Mouse (Mus musculus): Measurements from ENCODE around the gene Spz1. TPM values are rescaled to one million over a fixed set of nuclear protein-coding genes. Genes with fewer than 3 reads are reported as not detected.

Gene Spz1
- polyA plus RNA-seq, 1 experiment from 2014 or later = not detected

DNA sequence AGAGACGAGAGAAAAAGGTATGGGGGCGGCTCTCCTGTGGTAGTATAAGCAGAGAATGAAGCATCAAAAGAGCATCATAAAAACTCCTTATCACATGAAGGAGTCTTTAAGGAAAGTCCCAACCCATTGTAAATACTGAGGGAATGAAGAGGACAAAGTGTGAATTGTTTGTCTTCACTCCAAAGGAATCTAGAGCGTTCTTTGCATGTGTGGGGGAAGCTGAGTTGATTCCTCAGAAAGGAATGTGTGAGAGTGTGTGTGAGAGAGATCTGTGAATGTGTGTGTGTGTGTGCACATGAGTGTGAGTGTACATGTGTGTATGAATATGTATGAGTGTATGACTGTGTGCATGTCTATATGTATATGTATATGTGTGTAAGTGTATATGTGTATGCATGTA is 12.7 kb upstream of the Spz1 start:
- peak; percentile 22; the same call in 1 of the 2 replicates for ATAC-seq (ENCODE audit: low read depth)
- Histone ChIP-seq H3K4me3 (ENCODE audit: low read depth, low read length) (no peak overlapping the region), H3K4me2 (ENCODE audit: low read depth, low read length) (no peak overlapping the region), H3K9me3 (ENCODE audit: control insufficient read depth, low read length) (no peaks in the 10 kb centered on the region), H3K4me1 (ENCODE audit: control insufficient read depth, insufficient read depth, low read length) (peaks cover 11% of the 10 kb centered on the region), H3K27me3 (ENCODE audit: control insufficient read depth, insufficient read depth, low read length) (no peaks in the 10 kb centered on the region), H3K27ac (ENCODE audit: low read depth, low read length) (no peak overlapping the region), H3K36me3 (ENCODE audit: control insufficient read depth, insufficient read depth, low read length) (no peaks in the 10 kb centered on the region), H3K9ac (replicated peaks; ENCODE audit: low read depth, low read length) (no peak overlapping the region)
- 49% methylated on average over 3 of the region's 3 CpGs for WGBS

GRCm38 (mm10) chr13:92584094-92584717 is 8.2 kb upstream of the Spz1 start:
- no peak overlapping the region for H3K4me3 ChIP-seq (ENCODE audit: low read depth, low read length)
- H3K9ac ChIP-seq (replicated peaks; ENCODE audit: low read depth, low read length) = no peak overlapping the region
- no peak for ATAC-seq (ENCODE audit: low read depth)
- no peaks in the 10 kb centered on the region for H3K27me3 ChIP-seq (ENCODE audit: control insufficient read depth, insufficient read depth, low read length)
- no peak overlapping the region for H3K4me2 ChIP-seq (ENCODE audit: low read depth, low read length)
- H3K36me3 ChIP-seq (ENCODE audit: control insufficient read depth, insufficient read depth, low read length) = no peaks in the 10 kb centered on the region
- H3K27ac ChIP-seq (ENCODE audit: low read depth, low read length) = no peak overlapping the region
- no peaks in the 10 kb centered on the region for H3K9me3 ChIP-seq (ENCODE audit: control insufficient read depth, low read length)
- WGBS = 67% methylated on average over 8 of the region's 8 CpGs
- no peaks in the 10 kb centered on the region for H3K4me1 ChIP-seq (ENCODE audit: control insufficient read depth, insufficient read depth, low read length)

DNA sequence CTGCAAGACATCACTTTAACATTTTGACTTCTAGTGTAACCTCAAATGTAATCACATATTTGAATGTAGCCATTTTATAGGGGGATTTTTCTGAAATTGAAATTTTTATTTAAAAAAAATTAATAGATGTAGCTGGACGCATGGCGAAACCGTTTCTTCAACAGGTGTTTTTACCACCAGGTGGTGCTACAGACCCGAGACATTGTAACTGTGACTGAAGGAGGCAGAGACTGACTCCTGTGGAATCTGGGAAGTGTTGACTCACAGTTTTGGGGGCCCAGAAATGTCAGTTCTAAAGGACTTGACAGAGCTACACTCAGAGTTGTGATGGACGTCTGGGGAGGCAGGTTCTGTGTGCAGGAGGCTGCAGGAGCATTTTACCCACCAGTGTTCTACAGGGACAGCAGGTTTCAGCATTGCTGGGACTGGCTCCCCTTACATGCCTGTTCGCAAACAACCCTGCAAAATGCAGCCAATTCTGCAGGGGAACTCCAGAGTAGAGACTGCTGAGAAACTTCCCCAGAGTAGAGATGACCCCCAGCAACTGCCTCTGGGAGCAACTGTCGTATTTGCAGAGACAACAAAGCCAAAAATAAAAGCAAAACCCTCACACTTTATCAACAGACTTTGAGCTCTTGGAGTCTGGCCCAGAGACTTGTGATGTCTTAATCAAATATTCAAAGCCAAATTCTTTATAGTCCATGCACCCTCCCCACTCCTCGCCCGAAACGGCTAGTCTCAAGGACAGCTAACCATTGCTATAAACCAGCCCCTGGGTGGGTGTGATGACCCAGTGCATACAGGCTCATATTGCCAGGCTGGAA is 4.5 kb upstream of the Spz1 start:
- Histone ChIP-seq H3K27ac (ENCODE audit: low read depth, low read length) (no peak overlapping the region), H3K9ac (replicated peaks; ENCODE audit: low read depth, low read length) (no peak overlapping the region), H3K36me3 (ENCODE audit: control insufficient read depth, insufficient read depth, low read length) (no peaks in the 10 kb centered on the region), H3K4me1 (ENCODE audit: control insufficient read depth, insufficient read depth, low read length) (no peaks in the 10 kb centered on the region), H3K27me3 (ENCODE audit: control insufficient read depth, insufficient read depth, low read length) (no peaks in the 10 kb centered on the region), H3K4me2 (ENCODE audit: low read depth, low read length) (no peak overlapping the region), H3K4me3 (ENCODE audit: low read depth, low read length) (no peak overlapping the region), H3K9me3 (ENCODE audit: control insufficient read depth, low read length) (no peaks in the 10 kb centered on the region)
- peak; percentile 49; the same call in 1 of the 2 replicates for ATAC-seq (ENCODE audit: low read depth)
- 37% methylated on average over 10 of the region's 10 CpGs for WGBS

GRCm38 (mm10) chr13:92578210-92578609 is 2.2 kb upstream of the Spz1 start:
- H3K27ac ChIP-seq (ENCODE audit: low read depth, low read length) = no peak overlapping the region
- H3K4me3 ChIP-seq (ENCODE audit: low read depth, low read length) = no peak overlapping the region
- no peaks in the 10 kb centered on the region for H3K4me1 ChIP-seq (ENCODE audit: control insufficient read depth, insufficient read depth, low read length)
- no peaks in the 10 kb centered on the region for H3K36me3 ChIP-seq (ENCODE audit: control insufficient read depth, insufficient read depth, low read length)
- H3K9me3 ChIP-seq (ENCODE audit: control insufficient read depth, low read length) = no peaks in the 10 kb centered on the region
- no peak for ATAC-seq (ENCODE audit: low read depth)
- H3K27me3 ChIP-seq (ENCODE audit: control insufficient read depth, insufficient read depth, low read length) = no peaks in the 10 kb centered on the region
- no peak overlapping the region for H3K9ac ChIP-seq (replicated peaks; ENCODE audit: low read depth, low read length)
- H3K4me2 ChIP-seq (ENCODE audit: low read depth, low read length) = no peak overlapping the region
- WGBS = 74% methylated on average over 4 of the region's 4 CpGs

- H3K9ac ChIP-seq (replicated peaks; ENCODE audit: low read depth, low read length) = no peak overlapping the region
- no peak overlapping the region for H3K4me3 ChIP-seq (ENCODE audit: low read depth, low read length)
- no peaks in the 10 kb centered on the region for H3K4me1 ChIP-seq (ENCODE audit: control insufficient read depth, insufficient read depth, low read length)
- no peak overlapping the region for H3K27ac ChIP-seq (ENCODE audit: low read depth, low read length)
- no peaks in the 10 kb centered on the region for H3K9me3 ChIP-seq (ENCODE audit: control insufficient read depth, low read length)
- WGBS = 49% methylated on average over 6 of the region's 6 CpGs
- H3K36me3 ChIP-seq (ENCODE audit: control insufficient read depth, insufficient read depth, low read length) = no peaks in the 10 kb centered on the region
- no peaks in the 10 kb centered on the region for H3K27me3 ChIP-seq (ENCODE audit: control insufficient read depth, insufficient read depth, low read length)
- ATAC-seq (ENCODE audit: low read depth) = no peak
- H3K4me2 ChIP-seq (ENCODE audit: low read depth, low read length) = no peak overlapping the region
Measured at GRCm38 (mm10) chr13:92576688-92577087, 716 bp upstream of the Spz1 start.

- H3K27ac ChIP-seq (ENCODE audit: low read depth, low read length) = no peak overlapping the region
- H3K36me3 ChIP-seq (ENCODE audit: control insufficient read depth, insufficient read depth, low read length) = no peaks in the 10 kb centered on the region
- no peak overlapping the region for H3K4me3 ChIP-seq (ENCODE audit: low read depth, low read length)
- H3K9me3 ChIP-seq (ENCODE audit: control insufficient read depth, low read length) = no peaks in the 10 kb centered on the region
- H3K9ac ChIP-seq (replicated peaks; ENCODE audit: low read depth, low read length) = no peak overlapping the region
- H3K4me2 ChIP-seq (ENCODE audit: low read depth, low read length) = no peak overlapping the region
- H3K4me1 ChIP-seq (ENCODE audit: control insufficient read depth, insufficient read depth, low read length) = no peaks in the 10 kb centered on the region
- H3K27me3 ChIP-seq (ENCODE audit: control insufficient read depth, insufficient read depth, low read length) = no peaks in the 10 kb centered on the region
- no peak for ATAC-seq (ENCODE audit: low read depth)
- 72% methylated on average over 5 of the region's 5 CpGs for WGBS
Measured at GRCm38 (mm10) chr13:92559429-92559828, 16.5 kb downstream of the Spz1 start.

GRCm38 (mm10) chr13:92557229-92557628 is 18.7 kb downstream of the Spz1 start:
- Histone ChIP-seq H3K27ac (ENCODE audit: low read depth, low read length) (no peak overlapping the region), H3K27me3 (ENCODE audit: control insufficient read depth, insufficient read depth, low read length) (no peaks in the 10 kb centered on the region), H3K36me3 (ENCODE audit: control insufficient read depth, insufficient read depth, low read length) (no peaks in the 10 kb centered on the region), H3K4me1 (ENCODE audit: control insufficient read depth, insufficient read depth, low read length) (no peaks in the 10 kb centered on the region), H3K4me2 (ENCODE audit: low read depth, low read length) (no peak overlapping the region), H3K9ac (replicated peaks; ENCODE audit: low read depth, low read length) (no peak overlapping the region), H3K4me3 (ENCODE audit: low read depth, low read length) (no peak overlapping the region), H3K9me3 (ENCODE audit: control insufficient read depth, low read length) (no peaks in the 10 kb centered on the region)
- 55% methylated on average over 2 of the region's 2 CpGs for WGBS
- no peak for ATAC-seq (ENCODE audit: low read depth)

DNA sequence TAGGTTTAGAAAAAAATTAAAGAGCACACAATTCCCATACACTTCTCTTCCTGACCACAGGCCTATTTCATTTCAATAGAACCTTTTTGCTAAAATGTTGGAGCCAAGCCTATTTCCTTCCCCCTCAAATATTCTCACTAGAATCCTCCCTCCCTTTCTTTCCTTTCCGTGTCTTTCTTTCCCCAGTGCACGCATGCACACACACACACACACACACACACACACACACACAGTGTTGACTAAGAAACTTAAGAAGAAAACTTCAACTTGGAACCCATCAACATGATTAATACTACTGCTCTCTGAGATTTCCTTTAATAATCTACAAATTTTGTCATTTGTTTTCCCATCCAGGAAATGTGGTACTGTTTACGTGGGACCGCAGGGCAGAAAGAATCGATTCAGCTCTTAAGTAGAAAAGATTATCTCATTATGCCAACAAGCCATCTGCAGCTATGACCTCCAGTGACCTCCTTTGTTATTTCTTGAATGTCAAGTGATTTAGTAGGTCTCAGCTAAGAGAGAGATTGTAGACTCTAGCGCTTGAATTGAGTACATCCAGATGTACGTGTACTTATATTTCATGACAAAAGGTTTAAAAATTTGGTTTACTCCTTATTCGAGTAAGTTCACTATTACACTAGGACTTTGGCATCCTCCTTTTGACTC is 19.4 kb downstream of the Spz1 start:
- Histone ChIP-seq H3K9ac (replicated peaks; ENCODE audit: low read depth, low read length) (no peak overlapping the region), H3K9me3 (ENCODE audit: control insufficient read depth, low read length) (no peaks in the 10 kb centered on the region), H3K4me2 (ENCODE audit: low read depth, low read length) (no peak overlapping the region), H3K27ac (ENCODE audit: low read depth, low read length) (no peak overlapping the region), H3K27me3 (ENCODE audit: control insufficient read depth, insufficient read depth, low read length) (no peaks in the 10 kb centered on the region), H3K36me3 (ENCODE audit: control insufficient read depth, insufficient read depth, low read length) (no peaks in the 10 kb centered on the region), H3K4me3 (ENCODE audit: low read depth, low read length) (no peak overlapping the region), H3K4me1 (ENCODE audit: control insufficient read depth, insufficient read depth, low read length) (no peaks in the 10 kb centered on the region)
- ATAC-seq (ENCODE audit: low read depth) = no peak
- 16% methylated on average over 8 of the region's 8 CpGs for WGBS

DNA sequence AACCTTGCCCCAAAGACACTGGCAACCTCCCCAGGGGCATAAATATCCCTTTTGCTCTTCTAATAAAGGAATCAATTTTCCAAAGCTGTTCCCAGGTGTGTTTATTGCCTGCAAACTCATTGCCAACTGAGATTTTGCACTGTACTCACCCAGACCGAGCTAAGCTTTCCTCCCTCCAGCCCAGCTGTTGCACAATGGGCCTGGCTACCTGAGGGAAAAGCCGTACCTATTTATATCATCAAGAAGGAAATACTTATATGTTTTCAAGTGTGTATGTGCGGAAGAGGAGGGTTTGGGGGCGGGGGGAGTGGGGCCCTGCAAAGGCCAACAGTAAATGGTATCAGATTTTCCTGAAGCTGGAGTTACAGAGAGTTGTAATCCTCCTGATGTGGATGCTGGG is 28.9 kb downstream of the Spz1 start:
- no peak for ATAC-seq (ENCODE audit: low read depth)
- H3K4me2 ChIP-seq (ENCODE audit: low read depth, low read length) = no peak overlapping the region
- H3K9ac ChIP-seq (replicated peaks; ENCODE audit: low read depth, low read length) = no peak overlapping the region
- H3K27ac ChIP-seq (ENCODE audit: low read depth, low read length) = no peak overlapping the region
- 87% methylated on average over 4 of the region's 4 CpGs for WGBS
- H3K36me3 ChIP-seq (ENCODE audit: control insufficient read depth, insufficient read depth, low read length) = no peaks in the 10 kb centered on the region
- no peaks in the 10 kb centered on the region; the same call in 1 of the 2 replicates for H3K9me3 ChIP-seq (ENCODE audit: control insufficient read depth, low read length)
- no peak overlapping the region for H3K4me3 ChIP-seq (ENCODE audit: low read depth, low read length)
- H3K27me3 ChIP-seq (ENCODE audit: control insufficient read depth, insufficient read depth, low read length) = no peaks in the 10 kb centered on the region
- H3K4me1 ChIP-seq (ENCODE audit: control insufficient read depth, insufficient read depth, low read length) = no peaks in the 10 kb centered on the region

Data from neural tube, embryonic 14.5 days (tissue).